Mouse (Mus musculus) neural tube, embryonic 10.5 days (tissue): ENCODE results near the gene Bckdha.
A peak's percentile ranks its signal among the peaks of the same experiment; 100 is the strongest.

Experiments
- DNase-seq: peaks from one replicate; pipeline ENCODE4 v3.0.0-alpha.2; 2017; ENCODE audit warnings: low spot score; ENCODE audit errors: extremely low spot score

Bckdha gene

GRCm38 (mm10) chr7:25681341-25682231 lies 22.8 kb upstream of the Bckdha start:
- DNase-seq: no peak

DNA sequence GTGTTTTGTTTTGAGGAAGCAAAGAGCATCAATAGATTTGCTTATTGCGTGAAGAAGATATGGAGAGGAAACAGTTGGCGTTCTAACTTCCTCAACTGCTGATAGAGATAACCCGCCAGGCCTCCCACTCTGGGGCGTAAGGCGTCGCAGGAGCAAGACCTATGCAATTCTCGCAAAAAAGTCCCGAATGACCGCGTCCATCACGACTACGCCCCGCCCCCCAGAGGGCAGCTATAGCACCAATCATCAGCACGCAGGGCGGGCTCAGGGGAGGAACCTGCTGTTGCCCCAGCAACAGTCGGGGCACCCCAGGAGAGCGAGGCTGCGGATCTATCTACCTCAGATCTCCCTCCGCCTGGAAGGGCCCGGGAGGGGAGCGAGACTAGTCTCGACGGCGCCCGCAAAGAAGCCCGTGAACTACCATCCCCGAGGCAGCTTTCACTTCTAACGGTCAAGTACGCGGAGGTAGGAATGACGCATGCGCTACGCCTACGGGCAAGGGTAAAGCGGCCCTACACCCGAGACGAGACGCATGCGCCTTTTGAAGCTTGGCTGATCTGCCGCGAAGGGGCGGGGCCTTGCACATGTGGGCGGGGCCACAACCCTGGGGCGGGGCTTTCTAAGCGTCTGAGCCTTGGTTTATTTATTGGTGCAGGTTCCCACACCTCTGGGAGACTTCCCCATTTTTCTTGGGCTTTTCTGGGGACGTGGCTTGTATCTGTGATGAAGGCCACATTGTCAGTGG lies 21.9 kb upstream of the Bckdha start, which contains the start of gene B9d2:
B9d2 (plus strand) TSS at position 267 of the 745 bp plus-strand sequence.
- DNase-seq: peak; percentile 96

DNA sequence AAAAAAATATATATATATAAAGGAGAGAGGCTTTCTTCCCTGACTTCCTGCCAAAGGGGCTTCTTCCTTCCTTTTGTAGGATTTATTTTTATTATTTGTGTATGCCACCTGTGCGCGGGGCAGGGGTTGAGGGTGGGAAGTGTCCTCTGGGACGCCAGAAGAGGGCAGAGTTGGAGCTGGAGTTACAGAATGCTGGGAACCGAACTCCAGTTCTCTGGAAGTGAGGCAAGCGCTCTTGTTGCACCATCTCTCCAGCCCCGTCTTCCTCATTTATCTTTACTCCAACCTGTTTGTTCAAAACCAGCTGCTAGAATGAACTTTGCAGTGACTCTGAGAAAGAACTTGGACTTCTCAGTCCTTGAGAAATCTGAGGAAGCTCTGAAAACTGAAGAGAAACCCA lies 21.2 kb upstream of the Bckdha start:
- DNase-seq: no peak

DNA sequence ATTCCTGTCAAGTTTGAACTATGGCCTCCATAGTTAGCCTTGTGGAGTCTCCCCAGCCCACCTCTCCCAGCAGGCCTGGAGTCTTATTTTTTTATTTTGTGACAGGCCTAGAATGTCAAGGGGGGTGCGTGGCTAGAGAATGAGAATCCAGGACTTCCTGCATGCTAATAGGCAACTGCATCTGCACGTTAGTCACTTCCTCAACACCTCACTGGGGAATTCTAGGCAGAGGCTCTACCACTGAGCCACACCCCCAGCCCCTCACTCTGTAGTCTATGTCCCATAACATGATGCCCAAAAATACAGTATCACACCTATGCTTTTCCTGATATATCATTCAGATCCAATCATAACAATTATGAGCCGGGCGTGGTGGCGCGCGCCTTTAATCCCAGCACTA lies 18.2 kb upstream of the Bckdha start:
- no peak for DNase-seq

GRCm38 (mm10) chr7:25676085-25676781 lies 17.5 kb upstream of the Bckdha start:
- DNase-seq: no peak

- no peak for DNase-seq
Measured at GRCm38 (mm10) chr7:25675405-25675804, 16.6 kb upstream of the Bckdha start.

DNA sequence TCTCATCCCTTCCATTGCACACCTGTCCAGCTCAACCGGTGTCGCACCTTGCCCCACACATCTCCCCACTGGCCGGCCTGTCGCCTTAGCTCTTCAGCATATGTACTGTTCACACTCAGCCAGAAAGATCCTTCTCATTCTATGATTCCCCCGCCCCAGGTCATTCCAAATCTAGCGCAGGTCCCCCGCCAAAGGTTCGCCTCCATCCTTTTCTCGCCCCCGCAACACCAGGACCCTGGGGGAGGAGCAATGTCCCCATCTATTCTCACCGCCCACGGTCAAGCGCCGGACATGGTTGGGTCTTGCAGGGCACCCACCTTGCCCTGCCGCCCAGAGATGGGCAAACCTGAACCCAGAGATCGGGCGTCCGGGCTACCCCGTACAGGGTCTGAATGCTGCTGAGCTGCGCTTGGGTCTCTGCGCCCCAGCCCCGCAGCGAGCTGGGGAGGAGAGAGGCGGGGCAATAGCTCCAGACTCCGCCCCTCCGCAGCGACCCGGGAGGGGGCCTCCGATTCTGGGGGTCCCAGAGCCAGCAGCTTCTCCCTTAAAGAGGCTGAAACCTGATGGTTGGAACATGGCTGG lies 16.0 kb upstream of the Bckdha start, which contains the start of gene Tmem91:
Tmem91 (minus strand) TSS at position 448 of the 582 bp plus-strand sequence.
- no peak for DNase-seq

- no peak for DNase-seq
Measured at GRCm38 (mm10) chr7:25674297-25674696, 15.5 kb upstream of the Bckdha start.

DNA sequence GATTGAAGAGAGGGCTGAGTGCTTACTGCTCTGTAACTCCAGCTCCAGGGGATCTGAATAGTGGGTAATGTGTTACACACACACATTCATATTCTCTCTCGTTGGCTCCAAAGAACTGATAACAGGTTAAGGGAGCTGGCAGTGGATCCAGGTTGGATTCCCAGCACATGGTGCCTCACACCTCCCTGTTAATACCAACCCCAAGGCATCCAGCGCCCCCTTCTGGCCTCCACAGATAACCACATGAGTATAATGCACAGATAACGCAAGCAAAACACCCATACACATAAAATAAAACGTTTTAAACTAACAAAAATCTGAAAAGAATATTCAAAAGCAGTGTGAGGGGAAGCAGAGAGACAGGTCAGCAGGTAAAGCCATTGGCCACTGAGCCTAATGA lies 13.7 kb upstream of the Bckdha start:
- no peak for DNase-seq

- no peak for DNase-seq
Measured at GRCm38 (mm10) chr7:25671686-25672085, 12.9 kb upstream of the Bckdha start.

DNA sequence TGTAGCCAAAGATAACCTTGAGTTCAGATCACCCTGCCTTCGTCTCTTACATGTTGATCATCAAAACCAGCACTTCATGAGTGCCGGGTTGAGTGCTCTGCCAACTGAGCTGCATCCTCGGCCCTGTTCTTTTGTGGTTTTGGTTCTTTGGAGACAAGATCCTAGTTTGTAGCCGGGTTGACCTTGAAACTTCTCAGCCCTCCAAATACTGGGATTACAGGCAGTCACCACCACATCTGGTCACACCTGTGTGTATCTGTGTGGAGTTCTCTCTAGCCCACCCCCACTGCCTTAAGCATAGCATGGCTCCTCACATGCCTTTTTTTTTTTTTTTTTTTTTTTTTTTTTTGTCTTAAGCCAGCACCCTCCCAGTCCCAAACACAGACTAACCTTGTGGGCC lies 11.3 kb upstream of the Bckdha start:
- DNase-seq: no peak

- DNase-seq: no peak
Measured at GRCm38 (mm10) chr7:25669631-25670030, 10.8 kb upstream of the Bckdha start.

GRCm38 (mm10) chr7:25669158-25669557 lies 10.4 kb upstream of the Bckdha start:
- no peak for DNase-seq

DNA sequence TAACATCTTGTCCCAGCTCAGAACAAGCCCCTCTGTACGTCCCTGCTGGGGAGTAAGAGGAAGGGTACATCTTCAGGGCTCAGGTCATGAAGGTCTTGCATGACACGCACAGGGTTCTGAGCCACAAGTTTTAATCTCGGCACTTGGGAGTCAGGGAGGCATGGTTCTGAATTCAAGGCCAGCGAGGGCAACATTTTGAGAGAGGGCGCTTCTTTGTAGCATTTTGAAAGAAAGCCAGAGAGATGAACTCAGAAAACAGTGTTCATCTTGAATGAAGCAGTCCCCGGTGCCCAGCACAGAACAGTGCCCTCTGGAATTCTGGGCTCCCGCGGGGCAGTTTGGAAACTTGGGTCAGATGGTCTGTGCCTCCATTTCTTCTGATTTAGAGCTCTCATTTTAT lies 7.6 kb upstream of the Bckdha start:
- no peak for DNase-seq

DNA sequence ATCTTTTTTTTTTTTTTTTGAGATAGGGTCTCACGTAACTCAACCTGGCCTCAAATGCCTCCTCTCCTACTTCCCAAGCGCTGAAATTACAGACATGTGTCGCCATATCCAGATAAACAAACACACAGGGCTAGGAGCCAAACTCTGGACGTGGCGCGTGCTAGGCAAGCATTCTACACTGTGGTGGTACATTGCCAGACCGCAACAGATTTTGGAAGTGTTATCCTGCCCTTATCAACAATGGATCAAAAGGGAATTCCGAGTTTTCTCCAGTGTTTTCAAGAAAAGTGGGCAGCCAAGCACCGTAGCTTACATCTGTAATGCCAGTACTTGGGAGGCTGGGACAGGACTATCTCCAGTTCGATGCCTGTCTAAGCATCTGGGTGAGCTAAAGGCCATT lies 996 bp downstream of the Bckdha start:
- DNase-seq: no peak

DNA sequence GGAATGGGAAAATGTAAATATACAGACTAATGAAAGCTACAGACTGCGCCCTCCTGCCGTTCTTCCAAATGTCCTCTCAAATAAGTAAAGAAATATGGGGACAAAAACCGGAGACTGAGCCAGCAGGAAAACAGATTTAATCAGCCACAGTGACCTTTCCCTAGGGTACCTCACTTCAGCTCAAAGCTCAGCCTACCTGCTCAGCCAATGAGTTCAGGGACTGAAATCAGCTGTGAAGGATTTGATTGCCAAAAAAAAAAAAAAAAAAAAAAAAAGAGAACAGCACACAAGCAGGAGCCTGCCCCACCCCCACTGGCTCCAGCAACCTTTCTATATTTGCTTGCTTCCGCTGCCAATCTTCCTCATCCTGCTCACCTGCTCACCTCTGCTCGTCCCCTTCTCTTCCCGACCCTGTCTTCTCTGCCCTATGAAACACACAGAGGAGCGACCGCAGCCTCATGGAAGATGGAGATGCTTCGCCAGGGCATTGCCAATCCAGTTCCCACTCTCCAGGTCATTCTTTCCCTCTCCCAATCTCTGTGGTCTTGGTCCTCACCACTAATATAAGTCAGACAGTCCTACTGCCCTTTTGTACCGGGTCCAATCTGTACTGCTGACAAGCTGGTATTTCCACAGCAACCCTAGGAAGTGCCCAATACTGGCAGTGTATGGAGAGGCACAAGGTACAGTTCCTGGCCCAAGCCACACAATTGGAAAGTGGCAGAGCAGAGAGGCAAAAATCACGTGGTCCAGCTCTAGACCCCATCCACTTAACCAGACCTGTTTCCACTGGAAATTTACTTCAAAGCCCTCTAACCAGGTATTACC lies 3.0 kb downstream of the Bckdha start:
- no peak for DNase-seq

DNA sequence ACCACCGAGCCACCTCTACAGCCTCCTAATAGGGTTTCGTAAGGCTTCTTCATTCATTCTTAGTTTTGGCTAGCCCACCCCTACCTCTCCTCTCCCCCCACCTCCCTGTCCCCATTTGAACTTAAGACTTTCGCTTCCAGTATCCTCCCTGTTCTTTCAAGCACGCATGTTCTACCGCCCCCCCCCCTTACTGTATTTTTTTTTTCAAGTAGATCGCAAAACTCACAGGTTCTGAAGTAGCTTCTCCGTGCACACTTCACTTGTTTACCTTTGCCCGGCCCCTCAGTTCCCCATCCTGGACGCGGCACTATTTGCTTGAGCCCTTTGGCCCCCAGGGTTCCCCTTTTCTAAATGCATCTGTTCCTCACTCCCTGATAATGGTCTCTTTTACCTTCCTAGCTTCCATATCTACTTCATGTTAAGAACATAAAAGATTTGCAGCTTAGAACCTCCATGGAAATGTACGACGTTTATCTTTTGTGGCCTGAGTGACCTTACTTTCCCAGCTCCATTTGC lies 6.5 kb downstream of the Bckdha start:
- DNase-seq: no peak

DNA sequence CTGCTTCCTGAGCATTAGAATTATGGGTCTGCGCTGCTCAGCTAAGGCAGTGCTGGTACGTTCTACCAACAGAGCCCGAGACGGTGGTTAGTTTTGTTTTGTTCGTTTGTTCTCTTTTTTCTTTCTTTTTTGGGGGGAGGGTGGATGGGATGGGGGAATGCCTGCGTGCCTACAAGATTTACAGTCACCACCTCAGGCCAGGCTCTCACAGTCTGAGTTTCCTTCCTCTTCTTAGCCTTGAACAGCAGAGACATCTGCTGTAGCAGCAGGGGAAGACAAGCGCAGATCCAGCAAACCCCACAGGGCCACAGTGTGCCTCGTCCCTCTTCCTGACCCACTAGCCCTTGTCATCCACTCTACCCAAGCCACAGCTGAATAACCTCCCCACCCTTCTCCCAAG lies 7.5 kb downstream of the Bckdha start:
- DNase-seq: no peak

DNA sequence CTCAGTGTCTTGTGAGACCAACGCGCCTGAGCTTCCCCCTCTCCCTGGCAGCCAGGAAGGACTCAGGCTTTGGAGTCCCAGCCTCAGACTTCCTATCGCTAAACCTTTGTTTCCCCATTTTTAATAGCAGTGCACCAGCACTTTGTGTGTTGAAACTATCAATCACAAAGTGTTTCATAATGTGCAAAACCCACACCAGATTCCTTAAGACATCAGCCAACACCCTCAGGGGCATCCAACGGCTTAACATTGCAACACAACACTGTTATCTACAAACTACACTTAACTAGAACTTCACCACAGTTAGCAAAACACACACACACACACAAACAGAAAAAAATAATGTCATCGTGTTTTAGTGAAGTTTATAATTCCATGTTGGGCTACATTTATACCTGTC lies 8.9 kb downstream of the Bckdha start:
- DNase-seq: no peak

DNA sequence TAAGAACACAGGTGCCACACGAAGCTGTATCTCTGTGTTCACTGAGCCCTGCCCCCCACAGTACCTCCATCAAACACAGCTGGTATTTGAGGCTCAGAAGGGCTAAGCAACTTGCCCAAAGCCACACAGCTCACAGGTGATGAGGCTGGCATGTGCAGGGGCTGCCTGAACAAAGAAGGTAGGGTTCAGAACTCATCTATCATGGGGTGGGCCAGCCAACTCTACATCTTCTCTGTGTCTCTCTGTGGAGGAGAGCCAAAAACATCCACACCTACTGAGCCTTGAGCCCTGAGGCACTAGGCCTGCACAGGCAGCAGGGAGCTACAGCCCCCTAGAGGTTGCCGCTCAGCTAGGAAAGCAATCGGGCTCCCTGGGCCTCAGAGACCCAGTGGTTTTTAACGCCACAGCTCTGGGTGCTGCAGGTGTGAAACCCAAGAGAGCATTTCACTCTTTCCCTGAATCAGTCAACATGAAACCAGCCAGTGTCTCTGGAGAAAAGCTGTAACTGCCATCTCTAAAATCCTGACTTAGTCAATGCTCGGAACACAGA lies 11.1 kb downstream of the Bckdha start:
- no peak for DNase-seq
